Mouse (Mus musculus) ES-E14 (cell line): Measurements from ENCODE around the gene Lactb. TPM values are rescaled to one million over a fixed set of nuclear protein-coding genes. Genes with fewer than 3 reads are reported as not detected.

ENCODE experiments used
- DNase-seq: peaks from one replicate; pipeline ENCODE4 v3.0.0-alpha.2; 2013; ENCODE audit warnings: low read depth, low spot score
- H3K27ac ChIP-seq: 2 replicates; pipeline ENCODE4 v1.5.1; 2012; ENCODE audit warnings: low read depth, mild to moderate bottlenecking, low read length, moderate library complexity, mixed read lengths; ENCODE audit not compliant: poor library complexity, insufficient read depth, severe bottlenecking
- H3K36me3 ChIP-seq: 2 replicates; pipeline ENCODE4 v1.6.1; 2012; ENCODE audit warnings: mild to moderate bottlenecking, low read length, moderate library complexity, mixed read lengths; ENCODE audit not compliant: control insufficient read depth, poor library complexity, insufficient read depth, severe bottlenecking
- H3K4me1 ChIP-seq, 2 experiments: fragments of 150-350 bp in 1 of 2; sonication (generic) in 1 of 2; 2 replicates each; pipeline ENCODE4 v1.6.1; 2012; ENCODE audit warnings: low read length in 2 of 2, mild to moderate bottlenecking in 1 of 2, mixed read lengths in 1 of 2; ENCODE audit not compliant: control insufficient read depth in 2 of 2, insufficient read depth in 2 of 2, poor library complexity in 1 of 2
- H3K4me3 ChIP-seq, 2 experiments: fragments of 150-350 bp in 1 of 2; sonication (generic) in 1 of 2; 2 replicates each; pipeline ENCODE4 v1.5.1; 2012; ENCODE audit warnings: low read length in 2 of 2, low read depth in 1 of 2, mild to moderate bottlenecking in 1 of 2, mixed read lengths in 1 of 2; ENCODE audit not compliant: insufficient read depth in 1 of 2, poor library complexity in 1 of 2, severe bottlenecking in 1 of 2
- H3K9ac ChIP-seq: 2 replicates; pipeline ENCODE4 v1.6.1; 2012; ENCODE audit warnings: low read depth, mild to moderate bottlenecking, low read length, mixed read lengths; ENCODE audit not compliant: poor library complexity, insufficient read depth, severe bottlenecking
- H3K9me3 ChIP-seq: fragments of 150-350 bp; sonication (generic); 2 replicates; pipeline ENCODE4 v1.6.1; 2012; ENCODE audit warnings: low read depth, mild to moderate bottlenecking, low read length; ENCODE audit not compliant: control insufficient read depth, insufficient read depth
- CHD2 ChIP-seq: IDR thresholded peaks from 2 replicates; pipeline ENCODE4 v1.6.1; 2014; ENCODE audit warnings: mild to moderate bottlenecking, low read depth, low read length, inconsistent platforms
- HCFC1 ChIP-seq: IDR thresholded peaks from 2 replicates; pipeline ENCODE4 v1.6.1; 2012; ENCODE audit warnings: low read length, inconsistent platforms, borderline replicate concordance; ENCODE audit not compliant: insufficient read depth
- MAFK ChIP-seq: IDR thresholded peaks from 2 replicates; pipeline ENCODE4 v1.6.1; 2014; ENCODE audit warnings: mild to moderate bottlenecking, low read depth, low read length, inconsistent platforms; ENCODE audit not compliant: insufficient read depth
- ZC3H11A ChIP-seq: IDR thresholded peaks from 2 replicates; pipeline ENCODE4 v1.6.1; 2012; ENCODE audit warnings: low read depth, mild to moderate bottlenecking, inconsistent platforms, low read length, borderline replicate concordance
- ZNF384 ChIP-seq: IDR thresholded peaks from 2 replicates; pipeline ENCODE4 v1.6.1; 2012; ENCODE audit warnings: low read depth, low read length, inconsistent platforms
- in situ Hi-C, 2 experiments: fragments of 600-800 bp; cut with MboI; formaldehyde crosslinking; loops; one replicate each; pipeline ENCODE4 v1.15.1; 2025; ENCODE audit warnings: low sequenced_read_pairs in 2 of 2, inconsistent platforms in 1 of 2; ENCODE audit not compliant: unreplicated experiment in 2 of 2
- total RNA-seq: library from RNA; depleted of rRNA; stranded (reverse); fragments of 300-350 nt; gene quantifications from 2 replicates; pipeline ENCODE4 v1.2.3, GENCODE M21; 2012

The Lactb gene
- total RNA-seq, 1 experiment: 10.0 TPM

DNA sequence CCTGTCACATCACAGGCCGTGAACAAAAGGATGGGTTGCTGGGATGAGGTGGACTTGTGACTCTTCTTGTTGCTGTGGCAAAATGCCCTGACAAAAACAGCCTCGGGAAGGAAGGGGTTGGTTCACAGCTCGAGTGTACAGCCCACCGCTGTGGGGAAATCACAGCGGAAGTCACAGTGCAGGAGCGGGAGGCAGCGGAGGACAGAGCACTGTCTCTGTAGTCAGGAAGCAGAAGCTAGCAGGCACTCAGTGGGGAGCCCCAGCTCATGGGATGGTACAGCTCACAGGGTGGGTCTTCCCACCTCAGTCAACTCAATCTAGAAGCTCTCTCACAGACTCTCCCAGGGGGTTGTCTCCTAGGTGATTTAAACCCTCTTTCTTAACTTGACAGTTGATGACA, 10.1 kb upstream of the Lactb start:
- DNase-seq: no peak
- no peak overlapping the region for H3K9ac ChIP-seq
- H3K4me3 ChIP-seq: no peak overlapping the region
- H3K9me3 ChIP-seq: no peaks in the 10 kb centered on the region
- no peak overlapping the region for H3K27ac ChIP-seq
- H3K4me1 ChIP-seq: no peaks in the 10 kb centered on the region
- H3K36me3 ChIP-seq: no peaks in the 10 kb centered on the region
- in situ Hi-C loops: no loop called here
- TF ChIP-seq HCFC1 (no peak), ZC3H11A (no peak), CHD2 (no peak), ZNF384 (no peak), MAFK (no peak)

DNA sequence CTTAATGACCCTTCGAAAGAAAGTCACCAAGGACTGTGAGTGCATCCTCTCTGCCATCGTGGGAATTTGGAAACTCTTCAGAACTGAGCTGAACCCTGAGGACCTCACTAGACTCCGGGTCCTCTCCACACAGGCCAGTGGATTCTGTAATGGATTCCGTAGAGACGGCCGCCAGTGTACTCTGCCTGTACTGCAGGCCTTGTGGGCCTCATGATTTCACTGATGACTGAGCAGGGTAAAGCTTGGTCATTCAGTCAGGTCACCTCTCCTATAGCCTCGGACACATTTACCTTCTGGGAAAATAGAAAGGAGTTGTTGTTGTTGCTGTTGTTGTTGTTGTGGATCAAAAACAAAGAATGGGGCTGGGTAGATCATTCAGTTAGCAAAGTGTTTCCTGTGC, 6.8 kb upstream of the Lactb start:
- H3K9me3 ChIP-seq: no peaks in the 10 kb centered on the region
- in situ Hi-C loops: no loop called here
- H3K36me3 ChIP-seq: no peaks in the 10 kb centered on the region
- TF ChIP-seq HCFC1: no peak
- no peak for TF ChIP-seq CHD2
- no peak for TF ChIP-seq MAFK
- TF ChIP-seq ZNF384: no peak
- TF ChIP-seq ZC3H11A: no peak
- DNase-seq: no peak
- H3K4me1 ChIP-seq: no peaks in the 10 kb centered on the region
- H3K27ac ChIP-seq: no peak overlapping the region
- H3K4me3 ChIP-seq: no peak overlapping the region
- H3K9ac ChIP-seq: no peak overlapping the region

DNA sequence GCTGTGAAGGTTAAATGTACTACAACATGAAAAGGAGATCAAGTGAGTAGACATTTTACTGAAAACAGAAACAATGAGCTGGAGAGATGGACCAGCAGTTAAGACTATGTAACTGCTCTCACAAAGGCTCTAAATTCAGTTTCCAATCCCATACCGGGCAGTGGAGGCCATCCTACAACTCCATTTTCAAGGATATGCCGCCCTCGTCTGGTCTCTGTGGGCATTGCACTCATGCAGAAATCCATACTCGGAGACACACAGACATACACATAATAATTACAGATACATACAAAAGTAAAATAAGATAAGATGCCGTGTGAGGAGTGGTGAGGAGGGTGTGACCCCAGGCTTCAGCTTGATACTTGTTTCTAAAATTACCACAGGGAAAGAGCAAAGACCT, 5.2 kb upstream of the Lactb start:
- H3K9me3 ChIP-seq: no peaks in the 10 kb centered on the region
- in situ Hi-C loops: no loop called here
- peak; percentile 41 for DNase-seq
- no peak overlapping the region for H3K9ac ChIP-seq
- no peak overlapping the region for H3K27ac ChIP-seq
- H3K4me1 ChIP-seq: peaks cover 0 to 2% of the 10 kb centered on the region in 2 experiments; a peak in 2 of 4 replicates
- no peaks in the 10 kb centered on the region for H3K36me3 ChIP-seq
- TF ChIP-seq ZC3H11A (peak; percentile 74), MAFK (no peak)
- no peak overlapping the region for H3K4me3 ChIP-seq

DNA sequence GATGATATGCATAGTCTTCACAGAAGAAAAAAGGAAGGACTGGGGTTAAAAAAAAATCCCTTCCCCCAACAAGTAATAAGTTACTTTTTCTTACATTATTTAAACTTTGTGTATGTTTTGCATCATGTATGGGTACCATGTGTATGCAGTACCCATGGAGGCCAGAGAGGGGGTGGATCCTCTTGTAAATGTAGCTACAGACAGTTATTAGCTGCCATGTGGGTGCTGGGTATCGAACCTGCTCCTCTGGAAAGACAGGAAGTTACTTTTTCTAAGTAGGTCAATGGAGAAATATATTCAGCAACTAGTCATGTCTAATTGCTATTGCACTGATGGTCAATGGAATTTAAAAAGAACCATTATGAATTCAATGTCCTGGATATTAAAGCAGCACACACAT, 3.2 kb upstream of the Lactb start:
- Histone ChIP-seq H3K27ac (no peak overlapping the region), H3K9me3 (no peaks in the 10 kb centered on the region), H3K9ac (no peak overlapping the region), H3K4me1 (peaks cover 0 to 2% of the 10 kb centered on the region in 2 experiments; a peak in 2 of 4 replicates), H3K36me3 (no peaks in the 10 kb centered on the region), H3K4me3 (no peak overlapping the region)
- no peak for DNase-seq
- in situ Hi-C loops: no loop called here
- TF ChIP-seq ZNF384: no peak
- TF ChIP-seq CHD2: no peak
- TF ChIP-seq MAFK: no peak
- TF ChIP-seq ZC3H11A: no peak
- TF ChIP-seq HCFC1: no peak

DNA sequence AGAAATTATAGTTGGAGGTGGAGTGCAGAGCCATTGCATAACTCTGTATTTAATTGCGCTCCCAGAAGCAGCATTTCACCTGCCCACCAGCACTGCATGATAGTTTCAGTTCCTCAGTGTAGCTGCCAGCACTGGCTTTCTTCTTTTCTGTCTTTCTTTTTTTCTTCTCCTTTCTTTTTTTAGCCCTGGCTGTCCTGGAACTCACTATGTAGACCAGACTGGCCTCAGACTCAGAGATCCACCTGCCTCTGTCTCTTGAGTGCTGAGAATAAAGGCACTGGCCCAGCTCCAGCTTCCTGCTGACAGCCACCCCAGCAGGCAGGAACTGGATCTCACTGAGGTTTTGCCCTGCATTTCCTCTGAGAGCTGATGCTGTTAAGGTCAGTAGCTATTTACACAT, 2.7 kb upstream of the Lactb start:
- Histone ChIP-seq H3K27ac (no peak overlapping the region), H3K9me3 (no peaks in the 10 kb centered on the region), H3K4me1 (peaks cover 0 to 2% of the 10 kb centered on the region in 2 experiments; a peak in 2 of 4 replicates), H3K9ac (no peak overlapping the region), H3K36me3 (no peaks in the 10 kb centered on the region), H3K4me3 (no peak overlapping the region)
- peak; percentile 68; the same call in 1 of the 2 replicates for TF ChIP-seq ZNF384
- TF ChIP-seq CHD2: no peak
- TF ChIP-seq ZC3H11A: no peak
- in situ Hi-C loops: no loop called here
- DNase-seq: no peak
